Mouse (Mus musculus): ENCODE data around the gene Ric1.

- TF ChIP-seq CTCF (conservative IDR thresholded peaks at IDR 0.05; ENCODE audit: insufficient read depth, insufficient read length, low read depth, low read length) (no peak), POLR2A (IDR thresholded peaks at IDR 0.05; ENCODE audit: low read depth, low read length) (no peak)
These were observed 24.2 kb upstream of the Ric1 start for GRCm38 (mm10) chr19:29497874-29498273.
